Mouse (Mus musculus) Muller cell, postnatal 12 days (primary cell): ENCODE results near the gene Ghr.

Experiments
- DNase-seq: peaks from one replicate; pipeline ENCODE4 v3.0.0-alpha.2; 2015; ENCODE audit errors: inconsistent ontology term

The Ghr gene

DNA sequence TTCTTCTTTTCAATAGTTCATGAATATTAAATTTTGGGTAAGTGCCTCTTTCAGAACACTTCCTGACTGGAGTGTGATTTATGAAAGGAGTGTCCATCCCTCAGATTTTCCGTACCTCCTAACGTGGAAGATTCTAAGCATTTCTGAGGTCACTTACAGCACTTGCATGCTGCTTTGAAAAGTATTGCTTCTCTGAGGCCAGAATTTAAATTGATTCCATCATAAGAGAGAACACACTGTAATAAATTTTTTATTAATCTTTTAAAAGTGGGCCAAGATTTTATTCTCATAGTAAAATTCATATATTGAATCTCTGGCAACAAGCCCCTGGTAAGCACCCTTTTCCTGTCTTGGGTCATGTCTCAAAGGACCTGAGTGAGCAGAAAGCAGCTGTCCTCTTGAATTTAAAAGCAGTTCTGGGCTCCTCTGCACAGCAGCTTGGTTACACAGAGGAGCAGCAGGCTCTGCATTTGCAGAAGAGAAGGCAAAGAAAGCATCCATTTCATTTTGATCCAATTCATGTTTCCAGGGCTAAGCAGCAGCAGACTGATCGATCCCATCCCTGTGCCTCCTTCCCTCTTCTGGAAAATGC is 46.9 kb downstream of the Ghr start:
- no peak for DNase-seq

DNA sequence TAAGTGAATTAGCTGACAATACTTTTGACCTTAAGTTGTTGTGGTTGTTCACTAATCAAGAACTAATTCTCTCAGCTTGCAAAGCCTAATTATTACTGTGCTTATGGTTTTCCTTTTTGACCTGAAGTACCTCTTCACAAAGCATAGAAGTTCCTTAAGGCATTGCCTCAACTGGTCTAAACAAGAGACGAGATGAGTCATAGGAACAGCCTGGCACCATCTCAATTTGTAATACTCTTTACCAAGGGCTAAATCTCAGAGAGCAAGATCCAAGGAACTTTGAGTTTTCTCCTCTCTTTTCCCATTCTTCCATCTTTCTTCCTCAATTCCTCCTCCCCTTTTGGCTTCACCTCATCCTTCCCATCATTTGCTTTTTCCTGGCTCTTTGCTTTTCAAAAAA is 69.3 kb downstream of the Ghr start:
- no peak for DNase-seq

DNA sequence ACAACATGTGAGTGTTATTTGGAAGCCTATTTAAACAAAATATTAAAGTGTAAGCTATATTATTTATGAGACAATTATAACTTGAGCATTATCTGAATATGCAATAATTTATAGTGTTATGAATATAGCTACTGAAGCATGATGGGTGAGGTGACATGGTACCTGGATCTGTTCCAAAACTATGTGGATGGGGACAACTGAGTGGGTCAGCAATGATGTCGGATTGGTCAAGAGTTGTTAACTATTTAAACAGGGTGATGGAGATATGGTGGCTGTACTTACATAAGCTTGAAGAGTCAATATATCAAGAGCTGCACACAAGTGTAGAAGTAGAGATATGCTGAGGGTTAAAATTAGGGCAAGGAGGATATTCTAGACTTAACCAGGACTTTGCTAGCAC is 70.9 kb downstream of the Ghr start:
- DNase-seq: no peak

DNA sequence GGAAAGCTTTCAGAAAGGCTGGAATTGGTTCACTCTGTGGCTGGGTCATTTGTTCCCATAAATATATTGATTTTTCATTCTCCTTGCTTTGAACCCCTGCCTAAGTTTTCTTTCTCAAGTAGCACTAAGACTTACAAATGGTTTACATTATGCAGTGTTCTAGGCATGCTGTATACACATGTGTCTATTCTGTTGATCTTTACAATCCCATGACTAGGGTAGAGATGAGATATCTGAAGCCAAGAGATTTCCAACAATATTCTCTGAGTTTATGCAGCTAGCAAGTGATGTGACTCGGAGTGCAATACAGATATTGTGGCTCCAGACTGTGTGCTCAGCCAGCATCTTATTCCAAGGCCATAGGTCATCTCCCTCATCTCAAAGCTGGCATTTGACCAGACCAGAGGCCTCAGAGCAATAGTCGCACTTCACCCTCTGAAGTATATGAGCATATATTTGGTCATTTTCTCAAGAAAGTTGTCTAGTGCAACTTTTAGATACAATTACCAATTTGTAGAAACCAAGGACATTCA is 71.6 kb downstream of the Ghr start:
- no peak for DNase-seq

DNA sequence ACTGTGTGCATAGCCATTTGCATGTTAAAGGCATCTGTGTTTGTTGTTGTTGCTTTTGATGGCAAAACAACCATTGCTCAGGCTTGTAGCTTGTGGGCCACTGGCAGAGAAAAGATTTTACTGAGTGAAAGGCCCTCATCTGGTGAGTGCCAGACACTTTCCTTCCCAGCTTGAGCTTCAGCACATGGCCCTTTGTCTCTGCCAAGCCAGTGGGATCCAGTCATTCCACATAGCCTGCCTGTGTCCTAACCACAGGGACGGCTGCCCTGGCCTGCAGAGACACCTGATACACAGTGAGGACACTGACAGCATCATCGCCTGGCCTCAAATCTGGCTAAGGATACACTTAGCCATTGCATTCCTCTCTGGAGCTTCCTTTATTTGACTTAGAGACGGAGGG is 74.2 kb downstream of the Ghr start:
- peak; percentile 82 for DNase-seq

DNA sequence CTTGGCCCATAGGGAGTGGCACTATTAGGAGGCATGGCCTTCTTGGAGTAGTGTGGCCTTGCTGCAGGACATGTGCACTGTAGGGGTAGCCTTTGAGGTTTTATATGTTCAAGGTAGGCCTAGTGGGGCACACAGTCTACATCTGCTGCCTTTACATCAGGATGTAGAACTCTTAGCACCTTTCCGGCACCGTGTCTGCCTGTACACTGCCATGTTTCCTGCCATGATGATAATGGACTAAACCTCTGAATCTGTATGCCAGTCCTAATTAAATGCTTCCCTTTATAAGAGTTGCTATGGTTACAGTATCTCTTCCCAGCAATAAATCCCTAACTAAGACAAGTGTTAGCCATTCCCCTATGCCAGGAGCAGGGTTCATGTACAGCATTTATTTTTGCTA is 76.0 kb downstream of the Ghr start:
- no peak for DNase-seq

DNA sequence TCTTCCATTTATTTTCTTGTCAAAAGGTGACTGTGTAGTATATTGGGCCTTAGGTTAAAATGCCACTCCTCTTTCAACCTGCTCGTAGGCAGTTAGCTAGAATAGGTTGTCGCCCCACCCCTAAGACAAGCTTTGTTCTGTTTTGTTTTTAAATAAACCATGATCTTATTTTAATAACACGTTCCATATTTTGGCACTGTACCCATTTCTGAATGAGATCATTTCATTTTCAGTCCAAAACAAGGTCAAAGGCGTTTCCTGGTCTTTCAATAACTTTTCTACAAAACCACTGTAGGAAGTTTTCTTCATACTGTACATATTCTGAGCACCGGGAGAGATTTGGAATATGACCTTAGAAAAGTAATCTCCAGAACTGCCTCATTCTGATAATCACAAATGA is 78.6 kb downstream of the Ghr start:
- DNase-seq: no peak

DNA sequence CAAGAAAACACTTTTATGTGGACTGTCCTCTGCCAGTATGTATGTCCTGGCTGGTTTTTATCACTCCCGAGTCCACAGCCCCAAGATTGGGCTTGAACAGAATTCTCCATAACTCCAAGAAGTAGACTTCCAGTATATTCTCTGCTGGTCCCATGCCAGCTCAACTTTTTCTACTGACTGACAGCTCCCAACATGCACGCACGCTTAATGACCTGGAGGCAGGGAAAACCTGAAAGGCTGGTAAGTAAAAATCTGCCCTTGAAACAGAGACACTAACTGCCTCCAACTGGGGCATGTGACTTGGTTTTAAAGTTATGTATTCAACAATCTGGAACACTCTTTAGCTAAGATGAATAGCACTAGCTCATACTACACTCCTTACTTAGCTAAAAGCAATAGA is 81.6 kb downstream of the Ghr start:
- no peak for DNase-seq

DNA sequence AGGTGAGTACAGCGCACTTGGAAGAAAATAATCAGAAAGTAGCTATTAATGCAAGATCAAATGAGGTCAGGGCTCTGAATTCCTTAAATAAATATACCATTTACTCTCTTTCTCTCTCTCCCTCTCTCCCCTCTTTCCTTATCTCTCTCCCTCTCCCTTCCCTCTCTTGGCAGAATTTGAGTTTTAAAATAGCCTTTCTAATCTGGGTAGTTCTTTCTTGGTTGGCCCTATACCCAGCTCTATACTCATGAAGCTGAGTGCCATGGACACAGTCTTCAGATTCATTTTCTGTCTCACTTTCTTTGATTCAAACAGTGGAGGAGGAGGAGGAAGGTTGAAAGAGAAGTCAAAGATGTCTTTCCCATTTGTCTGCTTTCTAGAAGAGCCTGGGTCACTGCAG is 84.3 kb downstream of the Ghr start:
- no peak for DNase-seq

DNA sequence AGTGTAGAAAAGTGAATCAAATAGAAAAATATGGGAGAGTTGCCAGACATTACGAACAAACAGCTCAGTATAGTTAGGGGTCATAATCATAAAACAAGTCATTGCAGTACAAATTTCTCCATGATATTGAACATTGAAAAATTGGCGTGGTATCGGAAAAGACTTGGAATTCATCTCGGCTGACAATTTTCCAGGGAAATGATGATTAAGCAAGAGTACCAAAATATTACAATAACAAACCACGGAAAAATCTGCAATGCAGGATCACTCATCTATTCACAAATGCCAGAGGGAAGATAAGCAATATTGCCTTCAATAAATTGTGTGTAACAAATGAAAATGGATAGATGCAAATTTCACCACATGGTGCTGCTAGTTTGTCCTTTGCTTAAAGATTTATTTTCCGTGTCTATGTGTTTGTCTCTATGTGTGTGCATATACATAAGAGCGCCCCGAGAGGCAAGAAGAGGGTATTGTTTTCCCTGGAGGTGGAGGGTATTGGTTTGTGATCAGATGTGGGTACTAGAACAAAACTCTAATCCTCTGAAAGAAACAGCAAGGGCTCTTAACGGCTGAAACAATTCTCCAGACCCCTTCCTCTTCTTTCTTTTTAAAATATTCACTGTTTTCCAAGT is 85.2 kb downstream of the Ghr start:
- no peak for DNase-seq

DNA sequence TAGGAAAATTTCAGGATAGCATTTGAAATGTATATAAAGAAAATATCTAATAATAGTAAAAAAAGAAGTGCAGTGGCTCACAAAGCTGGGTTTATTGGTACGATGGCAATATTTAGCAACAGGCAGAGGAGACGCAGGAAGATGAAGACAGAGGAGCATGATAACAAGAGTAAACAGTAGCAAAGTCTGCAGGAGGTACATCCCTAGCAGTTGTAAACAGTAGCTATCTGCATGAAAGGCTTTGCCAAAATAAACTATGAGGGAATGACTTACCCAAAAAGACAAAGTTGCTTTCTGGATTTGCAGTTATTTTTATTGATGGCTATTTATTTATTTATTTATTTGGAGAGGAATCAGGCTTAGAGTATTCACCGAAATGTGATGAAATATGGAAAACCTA is 92.4 kb downstream of the Ghr start:
- DNase-seq: no peak

DNA sequence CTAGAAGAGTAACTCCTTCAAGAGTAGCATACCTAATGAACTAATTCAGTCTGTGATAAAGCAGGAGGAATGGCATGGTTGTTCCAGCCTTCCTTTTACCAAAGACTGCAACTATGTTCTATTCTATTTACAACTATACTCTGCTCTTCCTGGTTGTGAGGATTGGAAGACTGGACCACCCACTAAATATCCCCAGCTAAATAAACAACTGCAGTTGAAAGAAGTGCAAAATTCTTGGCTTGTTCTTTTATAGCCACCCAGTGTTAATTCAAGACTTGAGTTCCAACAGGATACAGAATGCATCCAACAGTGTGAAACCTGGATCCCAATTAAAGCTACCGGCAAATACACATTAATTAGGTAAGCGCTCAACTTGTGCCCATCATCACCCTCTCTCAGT is 93.3 kb downstream of the Ghr start:
- DNase-seq: no peak

DNA sequence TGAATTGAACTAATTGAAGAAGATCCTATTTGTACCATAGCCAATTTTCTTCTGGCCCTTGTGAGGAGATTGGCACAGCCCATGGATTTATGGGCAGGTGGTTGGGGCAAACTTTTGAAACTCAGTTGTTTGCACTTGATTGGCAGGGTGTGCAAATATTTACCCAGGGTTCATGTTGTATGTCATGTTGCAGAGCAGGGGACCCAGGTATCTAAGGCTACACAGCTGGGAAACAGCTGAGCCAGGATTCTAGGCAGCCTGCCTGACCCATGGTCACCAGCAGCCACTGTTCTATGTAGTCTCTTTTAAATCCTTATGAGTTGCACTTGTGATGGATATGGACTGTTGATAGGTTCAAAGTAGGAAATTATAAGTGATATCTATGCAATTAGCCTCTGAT is 94.1 kb downstream of the Ghr start:
- no peak for DNase-seq

DNA sequence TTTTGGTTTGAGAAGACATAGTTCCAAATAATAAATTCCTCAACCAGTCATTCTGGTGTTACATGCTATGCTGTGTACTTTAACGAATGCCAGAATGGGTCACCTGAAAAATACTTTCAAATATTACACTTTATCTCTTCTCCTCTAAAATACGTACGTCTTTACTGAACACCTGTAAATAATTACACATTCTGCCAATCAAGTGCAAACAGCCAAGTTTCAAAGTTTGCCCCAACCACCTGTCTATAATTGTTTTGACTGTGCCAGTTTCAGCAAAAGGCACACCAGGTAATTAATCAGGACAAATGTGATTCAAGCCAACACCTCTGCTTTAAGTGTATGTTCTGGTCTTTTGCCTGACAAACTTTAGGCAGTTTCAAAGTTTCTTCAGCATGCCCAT is 94.7 kb downstream of the Ghr start:
- no peak for DNase-seq

DNA sequence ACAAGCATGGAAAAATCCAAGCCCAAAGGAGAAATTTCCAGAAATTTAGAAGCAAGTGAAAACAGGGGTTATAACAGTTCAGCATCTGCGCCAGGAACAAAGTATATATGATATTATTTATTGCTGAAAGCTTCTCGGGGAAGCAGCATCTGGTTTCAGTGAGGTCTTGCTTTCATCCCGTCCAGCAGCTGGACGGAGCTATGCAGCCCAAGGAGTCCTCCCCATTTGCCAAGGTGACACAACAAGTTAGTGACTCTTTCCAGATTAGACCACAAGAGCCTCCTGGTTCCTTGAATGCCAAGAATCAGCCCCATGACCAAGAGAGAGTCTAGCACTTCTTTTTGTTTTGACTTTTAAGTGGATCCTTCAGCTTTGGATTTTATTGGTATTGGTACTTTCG is 96.6 kb downstream of the Ghr start:
- no peak for DNase-seq

DNA sequence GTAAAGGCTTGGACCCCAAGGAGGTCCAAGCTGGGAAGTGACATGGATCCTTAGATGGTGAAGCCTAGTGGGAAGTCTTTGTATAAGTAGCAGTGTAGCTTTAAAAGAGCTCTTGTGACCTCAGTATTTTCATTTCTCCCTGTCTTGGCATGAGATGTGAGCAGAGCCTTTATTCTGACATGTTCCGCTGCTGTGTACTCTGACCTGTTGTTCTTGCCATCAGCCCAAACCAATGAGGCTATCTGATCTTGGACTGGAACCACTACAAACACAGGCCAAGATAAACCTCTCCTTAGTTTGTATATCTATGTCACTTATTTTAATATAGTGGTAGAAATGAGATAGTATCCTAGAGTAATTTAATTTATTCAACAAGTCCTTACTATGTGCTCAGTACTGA is 97.9 kb downstream of the Ghr start:
- no peak for DNase-seq

DNA sequence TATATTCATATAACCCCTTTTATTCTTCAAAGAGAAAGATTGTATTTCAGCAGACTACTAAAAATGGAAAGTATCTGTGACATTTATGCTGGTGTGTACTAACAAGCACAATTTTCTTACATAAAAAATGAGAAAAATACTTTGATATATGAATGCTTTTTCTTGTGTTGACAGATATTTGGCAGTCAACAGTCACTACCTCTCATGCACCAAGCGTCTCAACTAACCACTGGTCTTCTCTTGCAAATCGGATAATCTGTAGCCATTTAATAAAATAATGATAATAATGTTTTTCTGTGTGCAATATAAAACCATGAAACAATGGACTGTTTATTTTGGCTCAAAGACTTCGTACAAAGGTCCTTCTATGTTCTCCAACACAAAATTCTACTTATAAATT is 99.8 kb downstream of the Ghr start:
- peak; percentile 11 for DNase-seq

DNA sequence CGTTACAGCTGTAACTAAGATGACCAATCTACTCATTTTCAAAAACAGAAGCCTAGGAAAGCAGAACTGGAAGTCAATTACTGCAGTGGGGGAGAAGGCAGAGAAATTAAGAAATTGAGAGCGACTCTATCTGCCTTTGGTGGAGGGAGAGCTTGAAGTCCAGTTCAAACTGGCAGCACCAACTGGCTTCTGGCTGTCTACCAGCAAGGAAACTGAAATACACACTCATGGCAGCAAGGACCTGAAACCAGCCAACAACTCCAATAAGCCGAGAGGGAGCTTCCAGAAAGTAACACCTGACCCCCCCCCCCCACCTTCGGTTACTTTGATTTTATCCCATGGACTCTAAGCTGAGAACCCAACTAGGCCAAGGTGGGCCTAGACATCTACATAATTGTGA is 114.1 kb downstream of the Ghr start:
- no peak for DNase-seq

DNA sequence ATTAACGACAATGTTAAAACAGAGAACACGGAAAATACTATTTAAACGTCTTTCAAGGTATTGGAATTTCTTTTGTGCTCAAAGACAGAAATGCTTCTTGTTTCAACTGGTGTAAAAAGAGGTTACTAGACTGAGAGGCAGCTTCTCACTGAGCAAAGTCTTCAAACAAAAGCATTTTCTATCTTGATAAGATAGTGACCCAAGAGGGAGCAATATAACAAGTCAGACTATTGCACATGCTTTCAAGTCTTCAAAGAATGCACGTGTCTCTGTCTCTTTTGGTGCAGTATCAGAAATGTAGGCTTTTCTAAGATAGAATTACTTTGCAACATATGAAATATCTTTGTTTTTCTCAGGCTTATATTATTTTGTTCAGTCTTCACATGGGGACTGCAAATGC is 116.7 kb downstream of the Ghr start:
- DNase-seq: no peak

DNA sequence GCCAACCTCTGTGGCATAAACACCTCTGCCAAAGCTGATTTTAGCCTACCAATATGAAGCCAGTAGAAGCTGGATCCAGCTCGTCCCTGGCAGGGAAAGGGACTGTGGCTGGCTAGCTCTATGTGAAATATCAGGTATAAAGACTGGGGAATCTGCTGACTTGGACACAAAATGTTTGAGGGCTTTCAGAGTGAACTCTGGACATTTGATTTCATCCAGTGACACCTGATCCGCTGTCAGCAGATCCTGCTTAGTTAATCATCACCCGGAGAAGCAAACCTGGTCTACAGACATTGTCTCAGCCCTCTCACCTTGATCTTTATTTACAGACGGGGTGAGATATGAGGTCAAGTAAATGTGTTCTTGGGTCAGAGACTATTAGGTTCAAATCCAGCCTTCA is 118.5 kb downstream of the Ghr start:
- no peak for DNase-seq

DNA sequence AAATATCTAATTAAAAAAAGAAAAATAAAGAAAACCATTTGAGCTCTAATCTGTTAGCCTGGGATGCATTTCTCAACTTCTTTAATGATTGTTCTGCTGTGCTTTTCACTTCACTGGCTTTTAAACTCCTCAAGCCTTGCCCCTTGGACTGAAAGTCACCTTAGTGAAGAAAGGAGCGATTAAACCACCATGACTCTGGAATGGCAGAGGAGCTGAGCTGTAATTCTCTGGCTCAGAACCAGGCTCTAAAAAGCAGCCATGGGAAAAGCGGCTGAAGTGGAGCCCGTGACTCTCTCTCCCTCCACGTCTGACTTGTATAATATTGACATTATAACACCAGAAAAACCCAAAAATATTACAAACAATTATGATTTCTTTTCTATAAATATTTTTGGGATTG is 126.7 kb downstream of the Ghr start:
- no peak for DNase-seq

DNA sequence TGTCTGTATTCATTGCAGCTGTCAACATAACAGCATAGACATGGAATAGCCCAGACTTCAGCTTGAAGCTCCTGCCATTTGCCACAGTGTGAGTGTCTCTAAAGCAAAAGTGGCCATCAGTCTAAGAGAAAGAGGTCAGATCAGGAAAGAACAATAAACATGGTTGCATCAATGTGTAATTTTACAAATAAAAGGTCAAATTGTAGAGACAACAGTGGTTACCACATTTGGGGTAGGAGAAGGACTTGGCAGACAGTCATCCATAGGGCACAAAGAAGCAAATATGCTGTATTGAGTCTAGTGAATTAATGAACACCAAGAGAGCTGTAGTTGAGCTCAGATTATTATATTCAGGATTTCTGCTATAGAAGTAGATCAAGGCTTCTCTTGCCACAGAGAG is 127.7 kb downstream of the Ghr start:
- DNase-seq: no peak

DNA sequence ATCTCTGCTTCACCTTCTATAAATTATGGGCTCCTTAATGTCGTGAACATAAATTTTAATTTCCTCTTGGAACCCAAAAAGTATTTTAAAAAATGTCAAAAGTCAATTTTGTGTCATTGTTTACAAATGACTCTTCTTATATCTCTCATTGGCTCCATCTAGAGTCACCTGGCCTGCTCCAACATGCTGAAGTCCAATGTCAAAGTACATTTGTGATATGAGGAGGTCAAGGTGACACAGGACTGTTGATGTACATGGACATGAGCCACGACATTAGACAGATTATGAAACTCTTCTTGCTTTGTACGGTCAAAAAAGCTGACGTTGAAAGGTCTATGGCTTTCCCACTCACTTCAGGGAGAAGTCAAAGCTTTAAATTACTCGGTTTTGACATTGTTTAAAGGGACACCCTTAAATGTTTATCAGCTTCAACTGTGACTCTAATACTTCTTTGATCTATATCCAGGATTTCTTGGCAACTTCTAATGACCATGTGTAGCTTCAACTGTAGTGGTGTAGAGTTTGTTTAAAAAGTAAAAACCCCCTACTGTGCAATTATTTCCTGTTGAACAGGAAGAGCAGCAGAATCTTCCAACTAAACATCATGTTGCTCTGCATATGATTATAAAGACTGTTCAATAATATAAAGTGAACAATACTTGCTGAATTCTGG is 131.1 kb downstream of the Ghr start:
- DNase-seq: no peak
